Mouse (Mus musculus): Measurements from ENCODE around the gene Rnf182.

Rnf182 gene

DNA sequence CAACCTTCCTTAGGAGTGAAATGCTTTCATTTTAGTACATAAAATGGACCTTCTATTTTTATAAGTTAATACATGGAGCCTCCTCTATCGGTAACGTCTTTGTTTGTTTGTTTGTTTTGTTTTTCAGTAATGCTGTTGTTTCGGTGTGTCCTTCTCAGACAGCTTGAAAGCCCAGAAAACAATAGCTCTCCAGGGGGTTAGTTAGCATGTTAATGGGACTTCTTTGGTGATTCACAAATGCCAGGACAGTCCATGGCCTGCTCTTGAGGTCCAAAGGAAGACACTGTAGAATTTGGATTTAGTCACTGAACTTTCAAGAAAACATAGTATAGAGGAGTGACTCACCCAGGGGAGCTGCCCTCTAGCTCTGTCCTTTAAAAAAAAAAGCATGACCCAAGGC, 843 bp upstream of the Rnf182 start:
- DNase-seq = no peak

DNA sequence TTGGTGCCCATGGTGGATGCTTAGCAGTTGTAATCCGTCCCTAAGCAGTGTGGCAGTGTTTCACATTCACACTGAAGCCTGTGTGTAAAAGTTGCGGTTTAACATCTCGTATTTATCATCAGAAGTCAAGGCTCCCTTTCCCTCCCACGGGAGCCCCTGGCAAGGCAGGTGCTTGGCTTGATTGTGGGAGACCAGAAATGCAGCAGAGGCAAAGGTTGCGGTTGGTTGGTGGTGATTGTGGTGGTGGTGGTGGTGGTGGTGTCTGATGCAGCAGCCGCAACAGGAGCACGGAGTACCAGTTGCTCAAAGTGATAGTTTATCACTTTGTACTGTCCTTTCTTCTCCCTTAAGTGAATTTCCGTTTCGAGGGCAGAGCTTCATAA, 325 bp upstream of the Rnf182 start:
- no peak for DNase-seq

DNA sequence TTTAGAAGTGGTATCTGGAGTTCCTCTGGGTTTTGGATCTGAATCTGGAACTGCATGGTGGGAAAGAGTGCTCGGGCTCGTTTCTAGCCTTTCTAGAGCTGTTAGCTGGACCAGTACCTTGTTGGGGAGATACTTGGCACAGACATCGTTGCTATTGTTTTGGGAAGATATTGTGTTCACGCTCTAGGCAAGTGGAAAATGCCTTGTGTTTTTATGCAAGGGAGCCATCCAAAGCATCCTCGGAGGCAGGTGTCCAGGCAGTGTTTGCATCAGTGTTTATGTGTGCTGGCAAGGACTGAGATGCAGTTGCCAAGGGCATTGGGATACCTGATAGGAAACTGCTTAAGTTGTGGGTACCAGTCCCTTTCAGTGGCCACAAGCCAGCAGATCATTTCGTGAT, 1.0 kb downstream of the Rnf182 start:
- DNase-seq = peak; percentile 81

DNA sequence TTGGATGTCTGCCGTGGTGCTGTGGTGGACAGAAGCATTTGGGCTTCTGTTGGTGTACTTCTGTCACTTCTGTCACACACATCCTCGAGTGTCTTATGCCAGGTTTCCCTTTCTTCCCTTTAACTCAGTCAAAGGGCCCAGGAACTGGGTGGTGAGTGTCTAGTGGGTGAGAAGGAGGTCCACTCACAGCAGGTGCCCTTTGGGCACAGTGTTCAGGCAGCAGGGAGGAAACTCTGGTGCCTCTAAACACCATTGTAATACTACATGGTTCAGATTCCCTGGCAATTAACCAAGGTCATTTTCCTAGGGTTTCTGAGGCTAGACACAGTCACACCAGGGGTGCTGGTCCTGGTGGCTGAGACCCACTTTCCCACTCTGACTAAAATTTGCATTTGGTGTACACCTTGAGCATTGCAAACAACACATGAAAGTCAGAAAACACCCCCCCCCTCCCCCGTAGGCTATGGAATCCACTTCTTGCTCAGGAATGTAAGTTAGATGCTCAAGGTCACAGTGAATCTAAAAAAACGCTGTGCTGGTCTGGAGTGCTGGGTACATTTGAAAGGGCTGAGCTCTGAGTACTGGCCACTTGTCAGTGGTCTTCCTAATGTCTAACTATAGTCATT, 4.2 kb downstream of the Rnf182 start:
- peak; percentile 55 for DNase-seq

DNA sequence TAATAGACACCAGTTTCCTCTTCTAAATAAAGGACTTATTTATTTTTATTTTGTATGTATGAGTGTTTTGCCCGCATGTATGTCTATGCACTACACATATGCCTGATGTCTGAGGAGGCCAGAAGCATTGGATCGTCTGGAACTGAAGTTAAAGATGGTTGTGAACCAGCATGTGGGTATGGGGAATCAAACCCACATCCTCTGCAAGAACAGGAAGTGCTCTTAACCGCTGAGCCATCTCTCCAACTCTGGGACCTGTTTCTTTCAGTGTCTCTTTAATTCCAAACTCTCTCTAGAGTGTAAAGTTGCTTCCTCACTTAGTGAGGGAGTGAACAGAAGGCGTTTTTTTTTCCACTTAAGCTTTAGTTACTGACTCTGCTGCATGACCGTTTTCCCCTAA, 12.4 kb downstream of the Rnf182 start:
- DNase-seq = no peak

DNA sequence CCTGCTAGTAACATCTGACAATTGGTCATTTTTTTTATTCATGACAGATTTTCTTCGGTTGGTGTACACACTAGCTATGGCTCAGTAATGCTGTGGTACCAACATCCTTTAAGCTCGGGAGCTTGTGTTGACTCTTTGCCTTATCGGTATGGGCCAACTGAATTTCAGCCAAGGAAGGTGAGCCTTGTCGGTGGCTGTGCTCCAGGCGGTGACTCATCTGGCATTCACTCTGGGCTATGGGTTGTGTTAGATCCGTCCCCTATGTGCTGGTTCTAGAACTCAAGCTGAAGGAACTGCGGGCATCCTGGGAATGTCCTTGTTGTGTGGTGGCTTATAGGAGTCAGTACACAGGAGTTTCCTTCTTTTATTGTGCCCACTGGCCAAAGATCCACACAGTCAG, 14.3 kb downstream of the Rnf182 start:
- DNase-seq = peak; percentile 95

DNA sequence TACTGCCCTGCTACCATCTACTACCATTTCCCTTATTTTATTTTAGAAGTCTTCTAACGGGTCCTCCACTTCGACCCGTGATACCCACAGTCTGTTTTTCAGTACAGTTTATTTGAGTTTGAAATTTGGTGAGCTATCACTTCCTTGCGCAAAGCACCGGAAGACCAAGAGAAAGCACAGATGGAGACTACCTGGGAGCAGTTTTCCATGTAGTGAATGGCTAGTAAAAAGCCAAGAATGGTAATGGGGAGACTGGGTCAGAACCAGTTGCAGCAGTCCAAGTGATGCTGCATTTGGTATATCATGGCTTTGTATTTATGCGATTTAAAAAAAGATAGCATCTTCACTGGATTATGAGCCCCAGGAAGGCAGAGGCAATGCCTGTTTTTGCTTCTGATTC, 15.8 kb downstream of the Rnf182 start:
- peak; percentile 63 for DNase-seq

DNA sequence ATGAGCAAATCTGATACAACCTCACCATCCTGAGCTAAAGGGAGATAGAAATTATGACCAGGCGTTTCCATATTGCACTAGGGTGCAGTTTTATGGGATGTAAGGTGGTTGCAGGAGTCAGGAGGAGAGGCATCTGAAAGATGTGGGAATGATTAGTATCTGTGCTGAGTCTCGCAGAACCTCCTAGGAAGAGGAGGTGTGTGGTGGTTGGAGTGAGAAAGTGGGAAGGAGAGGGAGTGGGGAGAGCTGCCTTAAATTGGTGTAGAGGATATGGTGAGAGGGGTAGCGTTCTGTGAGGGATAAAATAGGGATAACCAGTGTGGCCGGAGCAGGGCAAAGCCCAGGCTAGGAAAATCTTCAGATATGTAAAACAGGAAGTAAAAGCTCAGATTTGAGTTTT, 17.5 kb downstream of the Rnf182 start:
- DNase-seq = peak; percentile 12

DNA sequence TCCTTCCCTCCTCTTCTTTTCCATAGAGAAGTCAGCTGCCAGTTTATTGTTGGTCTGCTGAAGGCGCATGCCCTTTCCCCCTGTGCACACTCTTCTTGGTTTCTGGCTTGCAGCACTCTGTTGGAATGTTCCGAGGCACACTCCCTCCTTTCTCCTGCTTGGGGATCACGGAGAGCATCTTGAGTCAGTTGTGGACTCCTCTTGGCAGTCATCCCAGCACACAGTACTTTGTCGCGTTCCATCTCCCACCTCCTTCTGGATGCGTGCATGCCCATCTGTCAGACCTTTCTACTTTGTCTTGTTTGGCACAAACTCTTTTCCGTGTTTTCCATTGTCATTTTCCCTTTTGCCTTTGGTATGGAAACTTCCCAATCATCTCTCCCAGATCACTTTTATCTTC, 22.2 kb downstream of the Rnf182 start:
- peak; percentile 72 for DNase-seq

DNA sequence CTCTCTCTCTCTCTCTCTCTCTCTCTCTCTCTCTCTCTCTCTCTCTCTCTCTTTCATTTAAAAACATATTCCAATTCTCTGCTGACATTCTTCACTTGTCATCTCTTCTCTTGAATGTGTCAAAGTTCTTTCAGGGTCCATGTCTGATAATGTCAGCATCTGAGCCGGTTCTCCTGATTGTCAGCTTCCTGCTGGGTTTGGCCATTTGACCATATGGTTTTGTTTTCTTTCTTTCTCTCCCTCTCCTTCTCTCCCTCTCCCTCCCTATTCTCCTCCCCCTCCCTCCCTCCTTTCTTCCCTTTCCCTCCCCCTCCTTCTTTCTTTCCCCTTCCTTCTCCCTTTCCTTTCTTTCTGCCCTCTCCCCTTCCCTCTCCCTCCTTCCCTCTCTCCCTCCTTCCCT, 29.5 kb downstream of the Rnf182 start:
- peak; percentile 62 for DNase-seq

DNA sequence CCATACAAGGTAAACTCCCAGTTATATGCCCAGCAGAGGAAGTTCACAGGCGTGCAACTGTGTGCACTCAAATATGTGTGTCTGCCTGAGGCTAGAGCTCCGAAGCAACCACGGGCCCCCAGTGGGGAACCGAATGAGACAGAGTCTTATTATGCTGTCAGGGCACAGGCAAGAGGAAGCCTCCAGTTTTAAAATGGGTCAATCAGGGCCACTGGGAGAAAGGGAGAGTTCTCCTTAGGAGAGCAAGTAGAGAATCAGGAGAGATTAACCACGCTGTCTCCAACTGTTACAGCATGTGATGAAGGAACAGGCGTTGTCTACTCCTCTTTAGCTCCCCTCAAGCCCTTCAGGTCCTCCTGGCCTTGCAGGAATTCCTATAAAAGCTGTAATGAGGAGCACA, 33.0 kb downstream of the Rnf182 start:
- peak; percentile 45 for DNase-seq

DNA sequence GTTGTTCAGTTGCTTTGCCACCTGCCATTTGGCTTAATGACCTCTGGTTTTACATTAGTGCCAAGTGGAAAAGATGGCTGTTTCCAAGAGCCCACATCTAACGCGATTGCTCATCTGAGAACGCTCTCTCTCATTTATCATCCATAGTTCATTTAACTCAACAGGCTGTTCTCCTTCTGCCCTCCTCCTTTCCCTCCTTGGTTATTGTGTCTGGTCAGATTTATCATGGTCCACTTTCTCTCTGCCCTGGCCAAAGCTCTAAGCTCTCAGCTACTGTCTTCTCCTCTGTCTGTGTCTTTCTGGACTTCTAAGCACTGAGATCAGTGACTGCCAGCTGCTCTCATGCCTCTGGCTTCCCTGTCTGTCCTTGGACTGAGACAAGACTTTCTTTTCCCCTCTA, 35.8 kb downstream of the Rnf182 start:
- DNase-seq = peak; percentile 33

DNA sequence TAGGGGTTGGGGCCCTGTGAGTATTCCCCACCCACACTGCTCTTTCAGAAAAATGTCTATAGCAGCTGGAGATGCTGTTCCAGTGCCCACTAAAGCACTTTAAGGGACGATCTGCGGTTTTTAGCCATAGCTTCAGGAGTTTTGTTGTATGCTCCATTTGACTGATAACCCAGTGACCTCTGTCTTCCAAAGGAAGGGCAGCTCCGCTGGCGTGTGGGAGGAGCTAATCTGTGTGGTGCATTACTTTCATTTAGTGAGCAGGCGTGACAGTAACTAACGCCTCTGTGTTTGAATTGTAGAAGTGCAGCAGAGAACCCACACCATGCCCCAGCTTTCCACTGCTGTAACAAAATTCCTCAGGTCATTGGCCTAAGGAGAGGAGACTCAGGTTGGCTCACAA, 38.6 kb downstream of the Rnf182 start:
- peak; percentile 22 for DNase-seq

DNA sequence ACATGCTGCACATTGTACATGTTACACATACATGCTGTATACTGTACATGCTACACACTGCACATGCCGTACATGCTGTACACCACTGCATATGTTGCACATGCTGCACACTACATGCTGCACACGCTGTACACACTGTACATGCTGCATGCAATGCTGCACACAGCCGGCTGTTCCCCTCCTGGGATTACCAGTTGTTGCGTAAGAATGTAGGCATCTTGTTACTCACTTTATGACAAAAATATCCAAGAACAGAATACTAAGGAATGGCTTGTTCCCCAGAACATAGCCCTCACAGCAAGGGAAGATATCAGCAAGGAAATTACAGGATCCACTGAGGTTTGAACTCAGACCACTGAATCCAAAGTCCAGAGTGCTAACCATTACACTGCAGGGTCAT, 47.7 kb downstream of the Rnf182 start:
- DNase-seq = no peak

DNA sequence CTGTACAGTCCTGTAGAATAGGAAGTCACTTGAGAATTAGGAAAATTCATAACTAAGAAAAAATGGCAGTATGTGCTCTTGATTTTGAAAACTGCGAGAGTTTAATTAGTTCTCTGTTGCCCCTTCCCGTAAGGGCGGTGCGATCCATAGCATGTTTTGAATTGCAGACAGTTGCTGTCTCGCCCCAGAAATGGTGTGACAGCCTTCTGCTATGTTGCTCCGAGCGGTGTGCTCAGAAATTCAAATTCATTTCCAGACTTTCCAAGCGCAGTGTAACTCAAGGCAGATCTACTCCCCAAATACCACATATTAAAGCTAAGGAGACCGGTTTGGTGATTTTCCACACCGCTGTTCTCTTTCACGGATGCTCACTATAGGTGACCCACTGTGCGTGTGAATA, 50.6 kb downstream of the Rnf182 start:
- no peak for DNase-seq

DNA sequence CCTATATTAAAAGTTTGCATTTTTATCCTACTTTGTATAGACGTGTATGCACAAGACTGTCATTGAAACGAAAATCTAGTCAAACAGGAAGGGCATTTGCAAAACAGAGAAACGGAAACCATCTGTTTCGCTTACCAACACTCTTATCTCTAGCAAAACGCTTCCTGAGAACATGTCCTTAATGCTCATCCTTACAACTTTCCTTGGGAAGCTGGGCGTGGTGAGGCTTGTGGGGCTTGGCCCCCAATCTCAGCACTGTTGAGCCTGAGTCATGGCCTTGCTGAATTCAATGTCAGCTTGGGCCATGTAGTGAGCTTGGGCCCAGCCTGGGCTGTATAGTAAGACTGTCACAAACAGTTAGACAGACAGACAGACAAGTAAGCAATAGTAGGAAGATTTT, 51.4 kb downstream of the Rnf182 start:
- no peak for DNase-seq

DNA sequence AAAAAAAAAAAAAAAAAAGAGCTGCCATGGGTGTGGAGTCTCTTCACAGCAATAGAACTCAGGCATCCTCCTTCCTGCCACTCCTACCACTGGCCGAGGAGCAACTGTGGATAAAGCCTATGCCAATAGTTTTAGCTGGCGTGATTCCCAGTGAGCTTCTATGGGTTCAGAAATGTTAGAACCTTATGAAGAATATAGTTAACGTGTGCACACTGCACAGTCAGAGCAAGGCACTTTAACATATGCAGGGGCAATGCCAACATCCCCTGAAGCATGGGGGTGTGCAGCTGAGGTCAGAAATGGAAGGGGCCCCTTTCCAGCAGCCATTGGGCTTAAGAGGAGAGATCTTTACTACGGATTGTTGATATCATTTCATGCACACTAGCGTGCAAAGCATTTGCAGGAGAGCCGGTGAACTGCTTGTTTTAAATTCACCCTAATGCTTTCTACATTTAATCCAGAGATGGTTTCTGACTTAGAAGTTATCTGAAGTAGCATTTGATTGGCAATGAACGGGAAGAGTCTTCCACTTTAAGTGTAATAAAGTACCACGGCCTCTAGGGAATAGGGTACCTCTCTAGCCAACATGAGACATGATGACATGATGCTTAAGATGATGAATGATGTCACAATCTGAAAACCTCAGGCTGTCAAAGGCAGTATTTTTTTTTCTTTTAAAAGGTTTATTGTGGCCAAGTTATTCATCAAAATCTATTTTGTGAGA, 61.8 kb downstream of the Rnf182 start:
- DNase-seq = no peak

DNA sequence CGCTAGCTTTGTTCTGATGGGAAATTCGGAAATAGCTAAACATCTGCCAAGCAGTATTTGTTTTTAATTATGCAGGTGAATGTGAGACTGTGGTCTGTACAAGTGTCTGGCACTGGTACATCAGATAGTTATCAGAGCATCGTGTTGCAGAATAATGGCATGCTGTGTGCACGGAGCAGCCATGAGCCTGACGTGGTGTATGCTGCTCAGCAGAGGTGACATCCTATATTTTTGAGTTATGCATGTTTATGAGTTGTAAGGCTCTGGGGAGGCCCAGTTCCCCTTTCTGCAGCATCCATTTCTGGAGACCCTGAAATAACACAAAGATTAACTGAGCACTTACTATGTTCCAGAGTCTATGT, 62.4 kb downstream of the Rnf182 start:
- no peak for DNase-seq

DNA sequence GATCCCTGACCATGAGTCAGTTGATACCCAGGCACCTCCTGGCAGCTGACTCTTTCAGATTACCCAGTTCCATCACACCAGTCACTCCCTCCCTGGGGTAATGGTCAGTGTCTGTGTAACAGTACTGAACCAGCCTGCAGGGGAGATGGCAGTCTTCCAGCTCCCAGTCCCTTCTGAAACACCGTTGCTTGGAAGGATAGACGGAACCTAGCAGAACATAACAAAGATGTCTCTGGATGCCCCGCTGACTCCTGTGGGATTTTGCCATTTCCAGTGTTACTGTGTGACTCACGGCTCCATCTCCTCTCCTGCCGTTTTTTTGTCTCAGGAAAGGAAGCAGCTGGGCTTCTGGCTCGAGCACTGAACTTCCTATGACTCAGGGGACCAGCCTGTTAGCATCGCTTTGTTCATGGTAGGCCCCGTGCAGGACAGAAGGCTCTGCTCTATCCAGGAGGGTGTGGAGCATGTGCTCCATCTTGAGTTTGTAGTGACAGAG, 69.0 kb downstream of the Rnf182 start:
- peak; percentile 90 for DNase-seq

DNA sequence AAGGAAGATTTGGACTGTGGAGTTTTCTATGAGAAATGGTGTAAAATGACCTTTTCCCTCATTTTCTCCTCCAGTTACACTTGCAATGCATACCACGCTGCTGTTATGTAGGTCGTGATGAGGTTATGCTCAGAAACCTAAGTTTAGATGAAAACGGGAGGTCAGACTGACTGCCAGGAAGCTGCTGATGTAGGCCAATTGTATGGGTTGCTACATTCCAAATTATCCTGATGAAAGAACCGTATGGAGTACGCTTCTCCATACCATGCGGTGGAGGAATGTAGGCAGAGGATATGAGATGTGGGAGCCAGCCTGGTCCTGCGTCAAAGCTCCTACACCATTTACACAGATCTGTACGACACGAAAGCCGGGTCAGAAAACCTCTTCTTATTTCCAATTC, 72.6 kb downstream of the Rnf182 start:
- no peak for DNase-seq

DNA sequence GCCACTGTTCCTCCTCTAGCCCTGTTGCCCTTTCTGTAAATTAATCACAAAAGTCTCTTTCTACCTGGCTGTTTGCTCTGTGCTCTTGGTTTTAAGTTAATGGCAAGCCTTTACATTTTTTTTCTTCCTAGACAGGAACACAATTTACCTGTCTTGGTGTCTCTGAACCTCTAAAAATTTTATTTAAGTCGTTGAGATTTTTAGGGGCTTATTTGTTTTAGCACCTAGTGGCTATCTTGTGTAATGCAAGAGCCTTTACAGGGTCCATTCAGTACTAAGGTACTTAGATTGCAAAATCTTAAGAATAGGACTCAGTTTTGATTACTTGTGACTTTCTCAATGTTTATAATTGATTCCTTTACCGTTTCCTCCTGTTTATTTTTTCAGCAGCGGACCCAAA, 76.2 kb downstream of the Rnf182 start:
- no peak for DNase-seq

DNA sequence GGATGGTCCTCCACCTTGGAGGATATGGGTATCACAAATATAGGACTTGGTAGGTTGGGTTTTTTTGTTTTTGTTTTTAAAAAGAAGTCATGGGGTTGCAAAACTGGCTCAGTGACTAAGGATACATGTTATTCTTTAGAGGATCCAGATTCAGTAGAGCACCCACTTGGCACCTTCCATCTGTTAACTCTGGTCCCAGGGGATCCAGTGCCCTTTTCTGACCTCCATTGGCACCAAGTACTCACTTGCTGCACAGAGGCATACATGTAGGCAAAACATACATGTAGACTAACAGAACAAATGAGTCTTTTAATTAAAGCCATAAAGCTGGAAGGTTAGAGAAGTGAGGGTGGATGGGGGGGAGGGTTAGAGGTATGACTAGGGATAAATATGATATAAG, 80.0 kb downstream of the Rnf182 start:
- no peak for DNase-seq

DNA sequence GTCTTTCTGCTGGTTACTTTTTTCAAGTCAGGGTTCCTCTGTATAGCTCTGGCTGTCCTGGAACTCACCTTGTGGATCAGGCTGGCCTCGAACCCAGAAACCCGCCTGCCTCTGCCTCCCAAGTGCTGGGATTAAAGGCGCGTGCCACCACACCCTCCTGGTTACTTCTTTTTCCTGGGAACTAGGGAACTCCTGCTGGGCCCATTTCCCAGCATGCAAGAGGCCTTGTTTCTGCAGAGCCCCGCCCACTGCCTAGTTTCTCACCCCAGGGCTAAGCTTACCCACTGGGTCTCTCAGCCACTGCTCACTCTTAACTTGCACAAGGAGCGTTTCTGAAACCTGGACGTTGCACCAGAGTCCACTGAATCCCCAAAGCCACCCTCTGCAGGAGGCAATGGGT, 80.5 kb downstream of the Rnf182 start:
- DNase-seq = no peak

DNA sequence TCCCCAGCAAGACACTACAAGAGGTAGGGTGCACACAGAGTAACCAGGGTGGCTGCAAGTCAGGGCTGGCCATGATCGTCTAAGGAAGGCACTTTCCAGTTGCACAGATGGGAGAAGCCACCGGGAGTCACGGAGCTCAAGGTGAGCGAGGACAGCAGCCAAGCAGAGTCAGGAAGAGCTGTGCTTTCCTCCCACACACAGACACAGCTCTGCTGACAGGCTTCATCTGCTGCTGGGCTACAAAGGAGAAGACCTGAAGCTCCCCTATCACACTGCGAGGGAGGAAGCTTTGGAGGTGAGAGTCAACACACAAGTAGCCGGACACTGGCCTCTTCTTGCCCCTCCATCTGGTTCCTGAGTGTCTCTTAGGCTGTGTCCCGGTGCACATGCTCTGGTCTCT, 83.0 kb downstream of the Rnf182 start:
- DNase-seq = peak; percentile 93

DNA sequence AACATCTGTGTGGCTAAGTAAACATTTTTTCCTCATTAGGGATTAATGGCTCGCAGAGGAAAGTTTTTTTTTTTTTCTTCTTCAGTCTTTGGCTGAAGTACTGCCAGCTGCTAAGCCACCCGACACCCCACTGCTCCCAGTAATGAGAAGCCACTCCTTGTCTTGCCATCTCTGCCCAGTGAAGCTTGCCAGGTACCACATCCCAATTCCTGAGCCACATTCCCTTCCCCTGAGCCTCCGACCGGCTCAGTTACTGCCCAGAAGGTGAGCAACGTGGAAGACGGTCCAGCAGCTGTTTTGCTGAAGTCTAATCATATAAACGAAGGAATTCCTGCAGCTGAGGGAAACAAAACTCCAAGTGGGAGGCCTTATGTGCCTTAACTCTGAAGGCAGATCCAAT, 88.0 kb downstream of the Rnf182 start:
- DNase-seq = peak; percentile 54
